Mouse (Mus musculus) gonadal fat pad, adult 2 months (tissue): ENCODE measurements around the gene Mospd3. TPM values are rescaled to one million over a fixed set of nuclear protein-coding genes. Genes with fewer than 3 reads are reported as not detected.

Source experiments
- DNase-seq: peaks from one replicate; pipeline ENCODE4 v3.0.0-alpha.2; 2012; ENCODE audit warnings: low read depth
- polyA plus RNA-seq: library from polyadenylated mRNA; depleted of rRNA; stranded (reverse); fragments of >200 nt; gene quantifications from 2 replicates; pipeline ENCODE4 v1.2.3, GENCODE M21; 2012; rRNA removed

Gene Mospd3
- polyA plus RNA-seq, 1 experiment: 55.1 TPM

- DNase-seq: no peak
These were observed 26.4 kb downstream of the Mospd3 start for GRCm38 (mm10) chr5:137574470-137574901.

- DNase-seq: no peak
These were observed 29.9 kb downstream of the Mospd3 start for GRCm38 (mm10) chr5:137570691-137571586.

GRCm38 (mm10) chr5:137570181-137570580 lies 30.7 kb downstream of the Mospd3 start:
- no peak for DNase-seq

GRCm38 (mm10) chr5:137569665-137570064 lies 31.2 kb downstream of the Mospd3 start, which contains the start of gene Tfr2:
Tfr2 (plus strand) TSS chr5:137569840.
- no peak for DNase-seq

GRCm38 (mm10) chr5:137569031-137569430 lies 31.8 kb downstream of the Mospd3 start:
- no peak for DNase-seq

GRCm38 (mm10) chr5:137568223-137568798 lies 32.5 kb downstream of the Mospd3 start:
- DNase-seq: no peak

GRCm38 (mm10) chr5:137566416-137566815 lies 34.4 kb downstream of the Mospd3 start:
- DNase-seq: no peak

GRCm38 (mm10) chr5:137565744-137566143 lies 35.1 kb downstream of the Mospd3 start:
- DNase-seq: no peak

GRCm38 (mm10) chr5:137562965-137563364 lies 37.9 kb downstream of the Mospd3 start:
- DNase-seq: no peak

GRCm38 (mm10) chr5:137561556-137561955 lies 39.3 kb downstream of the Mospd3 start:
- DNase-seq: no peak

GRCm38 (mm10) chr5:137553898-137554297 lies 47.0 kb downstream of the Mospd3 start:
- no peak for DNase-seq

- DNase-seq: no peak
These were observed 47.4 kb downstream of the Mospd3 start, which contains the start of gene Actl6b for GRCm38 (mm10) chr5:137553411-137553837. Actl6b (plus strand) TSS chr5:137553517.

GRCm38 (mm10) chr5:137553000-137553399 lies 47.9 kb downstream of the Mospd3 start:
- DNase-seq: no peak

GRCm38 (mm10) chr5:137551119-137551518 lies 49.7 kb downstream of the Mospd3 start:
- no peak for DNase-seq

- no peak for DNase-seq
These were observed 51.0 kb downstream of the Mospd3 start for GRCm38 (mm10) chr5:137549840-137550239.

Other genes starting within 250 kb of the Mospd3 start
- 0.20 TPM in 2 replicates for gene Zan, start 124.0 kb downstream of the Mospd3 start, polyA plus RNA-seq
- gene Pop7, start 98.5 kb downstream of the Mospd3 start, polyA plus RNA-seq: 40.5 and 48.9 TPM in 2 replicates
- 21.5 and 26.9 TPM in 2 replicates for gene Gigyf1, start 82.5 kb downstream of the Mospd3 start, polyA plus RNA-seq
- not detected in 2 replicates for gene Epo, start 67.8 kb downstream of the Mospd3 start, polyA plus RNA-seq
- 740 and 760 TPM in 2 replicates for gene Gnb2, start 67.5 kb downstream of the Mospd3 start, polyA plus RNA-seq
- gene Actl6b, start 47.5 kb downstream of the Mospd3 start, polyA plus RNA-seq: 0.35 TPM in 1 of 2 replicates, not detected in the other
- 1.1 and 1.3 TPM in 2 replicates for gene Tfr2, start 31.2 kb downstream of the Mospd3 start, polyA plus RNA-seq
- 97.0 and 119 TPM in 2 replicates for gene Pcolce, start 12.7 kb upstream of the Mospd3 start, polyA plus RNA-seq
- gene Fbxo24, start 27.9 kb upstream of the Mospd3 start, polyA plus RNA-seq: 0.63 and 1.1 TPM in 2 replicates
- 39.7 and 53.8 TPM in 2 replicates for gene Lrch4, start 28.1 kb upstream of the Mospd3 start, polyA plus RNA-seq
- gene Gm20605, start 28.1 kb upstream of the Mospd3 start, polyA plus RNA-seq: 21.1 and 26.1 TPM in 2 replicates
- 55.8 and 60.8 TPM in 2 replicates for gene Sap25, start 40.3 kb upstream of the Mospd3 start, polyA plus RNA-seq
- 19.8 and 25.6 TPM in 2 replicates for gene Irs3, start 44.7 kb upstream of the Mospd3 start, polyA plus RNA-seq
- 42.2 and 46.9 TPM in 2 replicates for gene Agfg2, start 83.7 kb upstream of the Mospd3 start, polyA plus RNA-seq
- gene Nyap1, start 140.5 kb upstream of the Mospd3 start, polyA plus RNA-seq: 3.9 and 4.1 TPM in 2 replicates
- 138 and 226 TPM in 2 replicates for gene Tsc22d4, start 144.7 kb upstream of the Mospd3 start, polyA plus RNA-seq
- gene Ppp1r35, start 177.8 kb upstream of the Mospd3 start, polyA plus RNA-seq: 18.9 and 20.8 TPM in 2 replicates
- 41.5 and 45.5 TPM in 2 replicates for gene Mepce, start 186.6 kb upstream of the Mospd3 start, polyA plus RNA-seq
- 2.0 and 3.1 TPM in 2 replicates for gene Zcwpw1, start 186.7 kb upstream of the Mospd3 start, polyA plus RNA-seq
- gene Pilra, start 235.2 kb upstream of the Mospd3 start, polyA plus RNA-seq: 5.4 and 7.4 TPM in 2 replicates